Mouse (Mus musculus) hindbrain, postnatal 0 days (tissue): ENCODE results near the gene Prr23a3. TPM values are rescaled to one million over a fixed set of nuclear protein-coding genes. Genes with fewer than 3 reads are reported as not detected.
A peak's percentile ranks its signal among the peaks of the same experiment; 100 is the strongest.

Experiments used
- ATAC-seq: fragments of 200-750 bp; cut with Nextera tagmentation; 2 replicates; pipeline ENCODE4 v1.8.0; 2017; ENCODE audit warnings: mild to moderate bottlenecking, moderate TSS enrichment, moderate library complexity
- DNase-seq: peaks from one replicate; pipeline ENCODE4 v3.0.0-alpha.2; 2015; ENCODE audit warnings: low spot score
- H3K27ac ChIP-seq: fragments of 300-500 bp; sonication (generic); 2 replicates; pipeline ENCODE4 v1.5.1; 2014; ENCODE audit warnings: mild to moderate bottlenecking
- H3K27me3 ChIP-seq: fragments of 300-500 bp; sonication (generic); 2 replicates; pipeline ENCODE4 v1.6.1; 2014; ENCODE audit warnings: low read length, mixed read lengths; ENCODE audit not compliant: insufficient read depth
- H3K36me3 ChIP-seq: fragments of 300-500 bp; sonication (generic); 2 replicates; pipeline ENCODE4 v1.6.1; 2014; ENCODE audit warnings: low read length, mixed read lengths; ENCODE audit not compliant: insufficient read depth
- H3K4me1 ChIP-seq: fragments of 300-500 bp; sonication (generic); 2 replicates; pipeline ENCODE4 v1.6.1; 2014; ENCODE audit warnings: antibody characterized with exemption, low read length, mixed read lengths; ENCODE audit not compliant: insufficient read depth
- H3K4me2 ChIP-seq: fragments of 300-500 bp; sonication (generic); 2 replicates; pipeline ENCODE4 v1.6.1; 2014; ENCODE audit warnings: low read depth, mild to moderate bottlenecking, low read length, moderate library complexity, mixed read lengths
- H3K4me3 ChIP-seq: fragments of 300-500 bp; sonication (generic); 2 replicates; pipeline ENCODE4 v1.5.1; 2014; ENCODE audit warnings: low read length
- H3K9ac ChIP-seq: fragments of 300-500 bp; sonication (generic); replicated peaks from 2 replicates; pipeline ENCODE4 v1.6.1; 2014; ENCODE audit warnings: mild to moderate bottlenecking, low read length, moderate library complexity, mixed read lengths
- H3K9me3 ChIP-seq: fragments of 300-500 bp; sonication (generic); 2 replicates; pipeline ENCODE4 v1.6.1; 2016; ENCODE audit warnings: low read length, mixed read lengths
- CTCF ChIP-seq: IDR thresholded peaks from 2 replicates; pipeline ENCODE4 v1.5.1; 2016; ENCODE audit warnings: antibody characterized with exemption, control low read depth, low read depth
- WGBS: fragments of 180-500 bp; shearing (Covaris S2); extraction: QIAGEN DNeasy Blood & Tissue Kit; methylation state at CpG from one replicate; pipeline ENCODE4 v1.1.7; 2014; 5-methylcytosine and 5-hydroxymethylcytosine counted together
- polyA plus RNA-seq: library from polyadenylated mRNA; unstranded; fragments of >200 nt; fragmentation: Nextera tagmentation; extraction: Ambion mirVana; gene quantifications from 2 replicates; pipeline ENCODE4 v1.2.1, GENCODE M21; 2015
- total RNA-seq: library from RNA; depleted of rRNA; stranded (reverse); fragments of >200 nt; gene quantifications from 2 replicates; pipeline ENCODE4 v1.2.3, GENCODE M21; 2014

Gene Prr23a3
- total and polyA plus RNA-seq, 2 experiments from 2014 or later = not detected

DNA sequence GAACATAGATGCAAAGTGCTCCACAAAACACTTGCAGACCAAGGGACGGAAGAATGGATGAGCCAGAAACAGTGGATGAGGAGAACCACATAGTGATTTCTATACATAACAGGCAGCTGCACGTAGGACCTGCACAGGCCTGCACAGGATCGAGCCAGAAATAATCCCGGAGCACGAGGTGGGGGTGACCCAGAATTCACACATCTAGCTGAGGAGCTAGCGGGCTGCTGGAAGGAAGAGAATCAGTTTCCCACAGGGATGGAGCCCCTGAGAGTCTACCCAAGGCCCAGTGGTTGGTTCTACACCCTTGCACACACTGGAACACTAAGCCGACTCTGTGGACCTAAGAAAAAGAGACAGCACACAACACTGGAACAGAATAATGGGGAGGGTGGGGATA, 40.8 kb upstream of the Prr23a3 start:
- no peaks in the 10 kb centered on the region for H3K4me1 ChIP-seq
- no peaks in the 10 kb centered on the region for H3K36me3 ChIP-seq
- no peaks in the 10 kb centered on the region for H3K27me3 ChIP-seq
- 89% methylated on average over 7 of the region's 7 CpGs for WGBS
- H3K4me3 ChIP-seq = no peak overlapping the region
- DNase-seq (no peak), ATAC-seq (no peak)
- no peak overlapping the region for H3K9ac ChIP-seq
- H3K4me2 ChIP-seq = no peak overlapping the region
- TF ChIP-seq CTCF = no peak
- no peak overlapping the region for H3K27ac ChIP-seq
- H3K9me3 ChIP-seq = peaks cover 5% of the 10 kb centered on the region; the same call in 1 of the 2 replicates

DNA sequence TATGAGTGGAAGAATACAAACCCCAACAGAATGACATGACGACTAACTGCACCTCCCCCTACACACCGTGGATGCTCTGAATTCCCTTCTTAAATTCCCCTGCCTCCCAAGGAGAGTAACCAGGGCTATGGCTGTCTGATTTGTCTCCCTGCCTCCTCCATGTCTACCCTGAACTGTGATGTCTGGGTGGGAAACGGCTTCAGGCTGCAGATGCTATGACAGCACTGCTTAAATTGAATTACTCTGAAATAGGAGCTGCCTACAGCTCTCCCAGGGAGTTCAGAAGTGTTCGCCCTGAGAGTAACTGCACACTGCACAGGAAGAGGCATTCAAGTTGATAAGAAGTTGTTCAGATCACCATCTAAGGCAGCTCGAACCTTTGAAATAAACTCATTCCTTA, 35.1 kb upstream of the Prr23a3 start:
- no peak overlapping the region for H3K27ac ChIP-seq
- no peak overlapping the region for H3K9ac ChIP-seq
- H3K4me3 ChIP-seq = no peak overlapping the region
- no peak for ATAC-seq
- no peaks in the 10 kb centered on the region for H3K4me1 ChIP-seq
- TF ChIP-seq CTCF = no peak
- WGBS = 62% methylated on average over 5 of the region's 5 CpGs
- DNase-seq = no peak
- no peak overlapping the region for H3K4me2 ChIP-seq
- no peaks in the 10 kb centered on the region for H3K36me3 ChIP-seq
- H3K27me3 ChIP-seq = no peaks in the 10 kb centered on the region
- H3K9me3 ChIP-seq = 0 out of 2 replicates have a peak, but pooled peaks cover 2% of the 10 kb centered on the region

DNA sequence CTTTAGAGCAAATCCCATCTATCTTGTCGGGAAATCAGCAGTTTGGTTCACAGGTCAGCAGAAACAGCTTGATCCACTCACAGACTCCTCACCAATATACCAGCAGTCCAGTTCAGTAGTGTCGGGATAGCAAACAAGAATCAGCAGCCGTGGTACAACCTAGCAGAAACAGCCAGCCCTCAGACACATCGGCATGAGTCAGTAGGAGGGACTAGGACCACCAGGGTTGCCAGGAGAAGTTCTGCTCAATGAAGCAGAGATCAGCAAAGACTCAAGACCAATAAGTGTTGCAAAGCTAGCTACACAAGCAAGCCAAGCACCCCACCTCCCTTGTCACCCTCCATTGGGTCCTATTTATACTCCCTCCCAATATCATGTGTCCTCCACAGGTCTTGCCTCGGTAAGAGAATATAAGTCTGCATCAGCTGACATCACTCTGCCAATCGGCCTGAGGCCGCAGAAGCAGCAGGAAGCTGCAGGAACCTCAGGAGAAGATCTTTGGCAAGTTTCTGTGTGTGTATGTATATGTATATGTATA, 27.0 kb upstream of the Prr23a3 start:
- Histone ChIP-seq H3K4me3 (no peak overlapping the region), H3K4me1 (no peaks in the 10 kb centered on the region), H3K9me3 (0 out of 2 replicates have a peak, but pooled peaks cover 3% of the 10 kb centered on the region), H3K27me3 (no peaks in the 10 kb centered on the region), H3K27ac (no peak overlapping the region), H3K36me3 (no peaks in the 10 kb centered on the region), H3K9ac (no peak overlapping the region), H3K4me2 (no peak overlapping the region)
- ATAC-seq (no peak), DNase-seq (no peak)
- TF ChIP-seq CTCF = no peak
- WGBS = 82% methylated on average over 7 of the region's 7 CpGs

DNA sequence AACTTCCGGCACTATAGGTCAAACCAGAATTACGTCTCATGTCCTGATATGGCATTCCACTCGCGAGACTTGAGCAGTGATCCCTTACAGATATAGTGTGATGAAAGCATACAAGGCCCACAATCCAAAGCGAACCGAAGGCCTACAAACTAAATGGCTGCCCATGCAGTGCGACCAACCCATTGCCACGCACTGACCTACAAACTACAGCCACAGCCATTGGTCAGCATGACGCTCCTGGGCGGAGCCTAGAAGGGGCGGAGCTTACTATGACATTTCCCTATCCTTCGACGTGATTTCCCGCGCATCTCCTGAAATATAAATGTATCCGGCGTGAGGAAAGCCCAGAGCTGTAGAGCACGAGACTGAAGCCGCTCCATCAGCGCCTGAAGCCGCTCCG, 22.4 kb upstream of the Prr23a3 start, which contains the start of gene Prr23a1:
Gene Prr23a1, plus strand, starts transcription at position 387 of the 400 bp plus-strand sequence.
- no peaks in the 10 kb centered on the region for H3K27me3 ChIP-seq
- H3K9me3 ChIP-seq = 0 out of 2 replicates have a peak, but pooled peaks cover 3% of the 10 kb centered on the region
- H3K4me2 ChIP-seq = no peak within 1 kb of the TSS
- H3K4me1 ChIP-seq = no peaks in the 10 kb centered on the region
- no peak for TF ChIP-seq CTCF
- 0 out of 2 replicates have a peak within 1 kb of the TSS, but pooled peaks have one; percentile 8 for H3K4me3 ChIP-seq
- 59% methylated on average over 22 of the region's 22 CpGs for WGBS
- H3K27ac ChIP-seq = no peak within 1 kb of the TSS
- no peaks in the 10 kb centered on the region for H3K36me3 ChIP-seq
- ATAC-seq (0 out of 2 replicates have a peak, but pooled peaks have one; percentile 12), DNase-seq (peak; percentile 4)
- H3K9ac ChIP-seq = no peak within 1 kb of the TSS

DNA sequence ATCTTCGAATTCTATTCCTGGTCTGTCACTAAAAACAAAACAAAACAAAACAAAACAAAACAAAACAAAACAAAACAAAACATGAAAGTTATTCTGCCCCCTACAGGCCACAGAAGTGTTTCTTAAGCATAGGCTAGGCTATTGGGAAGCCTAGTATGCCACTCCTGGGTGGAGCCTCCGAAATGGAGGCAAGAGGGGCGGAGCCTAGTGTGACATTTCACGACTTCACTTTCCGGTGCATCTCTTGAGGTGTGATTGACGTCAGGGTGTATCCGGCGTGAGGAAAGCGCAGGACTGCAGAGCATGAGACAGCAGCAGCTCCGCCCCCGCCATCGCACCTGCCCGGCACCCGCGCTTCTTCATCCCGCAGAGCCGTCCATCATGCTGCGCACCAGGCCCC, 8.4 kb upstream of the Prr23a3 start, which contains the start of gene Prr23a2:
Gene Prr23a2, plus strand, starts transcription at position 285 of the 400 bp plus-strand sequence.
- no peak within 1 kb of the TSS for H3K9ac ChIP-seq
- H3K4me3 ChIP-seq = no peak within 1 kb of the TSS
- DNase-seq (no peak), ATAC-seq (no peak)
- H3K4me1 ChIP-seq = no peaks in the 10 kb centered on the region
- no peak within 1 kb of the TSS for H3K27ac ChIP-seq
- no peaks in the 10 kb centered on the region for H3K9me3 ChIP-seq
- H3K4me2 ChIP-seq = no peak within 1 kb of the TSS
- no peaks in the 10 kb centered on the region for H3K27me3 ChIP-seq
- 77% methylated on average over 18 of the region's 18 CpGs for WGBS
- H3K36me3 ChIP-seq = no peaks in the 10 kb centered on the region
- TF ChIP-seq CTCF = no peak

DNA sequence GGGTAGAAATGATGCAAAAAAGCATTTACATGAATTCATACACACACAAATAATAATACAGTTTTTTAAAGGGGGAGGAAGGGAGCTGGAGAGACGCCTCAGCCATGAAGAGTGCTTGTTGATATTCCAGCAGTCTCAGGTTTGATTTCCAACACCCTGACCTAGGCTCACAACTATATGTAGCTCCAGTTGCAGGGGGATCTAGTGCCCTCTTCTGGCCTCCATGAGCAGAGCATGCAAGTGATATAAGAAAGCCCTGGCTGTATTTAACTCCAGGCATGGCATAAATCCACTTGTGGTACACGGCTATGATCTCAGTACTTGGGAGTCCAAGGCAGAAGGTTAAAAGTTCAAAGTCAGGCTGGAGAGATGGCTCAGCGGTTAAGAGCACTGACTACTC, 1.1 kb upstream of the Prr23a3 start:
- Histone ChIP-seq H3K9ac (no peak overlapping the region), H3K27ac (no peak overlapping the region), H3K9me3 (0 out of 2 replicates have a peak, but pooled peaks cover 6% of the 10 kb centered on the region), H3K4me2 (no peak overlapping the region), H3K36me3 (no peaks in the 10 kb centered on the region), H3K4me1 (no peaks in the 10 kb centered on the region), H3K4me3 (no peak overlapping the region), H3K27me3 (no peaks in the 10 kb centered on the region)
- WGBS = 71% methylated on average over 3 of the region's 3 CpGs
- no peak for ATAC-seq
- no peak for DNase-seq
- no peak; the same call in 1 of the 2 replicates for TF ChIP-seq CTCF

DNA sequence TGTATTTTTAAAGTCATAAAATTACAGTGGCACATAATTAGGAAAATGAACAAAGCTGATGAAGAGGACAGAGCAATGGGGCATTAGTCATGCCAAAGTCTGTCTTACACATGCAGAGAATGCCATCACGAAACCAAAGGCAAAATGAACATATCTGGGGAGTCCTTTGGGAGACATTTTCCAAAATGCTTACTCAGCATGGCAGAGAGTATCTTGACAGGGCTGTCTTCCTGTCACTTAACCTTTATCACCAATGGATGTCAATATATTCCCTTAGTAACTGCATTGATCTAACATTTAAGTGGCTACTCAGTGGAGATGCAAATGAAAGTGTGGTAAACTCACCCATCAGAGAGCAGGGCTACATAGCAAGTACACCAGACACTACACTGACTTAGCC, 36.9 kb downstream of the Prr23a3 start:
- Histone ChIP-seq H3K36me3 (no peaks in the 10 kb centered on the region), H3K9ac (no peak overlapping the region), H3K4me2 (no peak overlapping the region), H3K4me3 (no peak overlapping the region), H3K9me3 (no peaks in the 10 kb centered on the region), H3K27me3 (no peaks in the 10 kb centered on the region), H3K4me1 (no peaks in the 10 kb centered on the region), H3K27ac (no peak overlapping the region)
- no peak for ATAC-seq
- 84% methylated on average over 1 of the region's 1 CpGs for WGBS
- no peak for DNase-seq
- TF ChIP-seq CTCF = no peak
